Mouse (Mus musculus) testis, adult 2 months (tissue): ENCODE measurements at regions not wholly inside any gene's neighbourhood (a gene's known extent, or its start where the extent isn't known, plus 50 kb on each side); places are given as distances from the start of the nearest gene placed in this dataset.

Experiments
- CTCF ChIP-seq: fragments of 200-500 bp; IDR thresholded peaks from 2 replicates; pipeline ENCODE4 v1.5.1; 2012; ENCODE audit warnings: low read depth, mild to moderate bottlenecking, inconsistent platforms, low read length, moderate library complexity; ENCODE audit not compliant: control insufficient read depth, insufficient read depth, insufficient replicate concordance
- POLR2A ChIP-seq: fragments of 200-500 bp; IDR thresholded peaks from 2 replicates; pipeline ENCODE4 v1.6.1; 2012; ENCODE audit warnings: low read depth, mild to moderate bottlenecking, inconsistent platforms, low read length, moderate library complexity; ENCODE audit not compliant: control insufficient read depth

GRCm38 (mm10) chr12:33552651-33553050 lies 123.2 kb downstream of the Twistnb start:
- TF ChIP-seq POLR2A (no peak), CTCF (no peak)
